Mouse (Mus musculus) left cerebral cortex, postnatal 36 days (tissue): ENCODE results near the gene Arhgap27. TPM values are rescaled to one million over a fixed set of nuclear protein-coding genes. Genes with fewer than 3 reads are reported as not detected.

Source experiments
- DNase-seq, 2 experiments: peaks; one replicate each; pipeline ENCODE4 v3.0.0; 2021 to 2022; ENCODE audit warnings: low spot score in 2 of 2, mixed read lengths in 1 of 2
- intact Hi-C: fragments of 180-260 bp; cut with DNase I; formaldehyde crosslinking; loops from one replicate; pipeline ENCODE4 v1.15.1; 2025
- total RNA-seq, 2 experiments: library from RNA; stranded (reverse); gene quantifications; 2 replicates each; pipeline ENCODE4 v1.2.3; 2021

Gene Arhgap27
- total RNA-seq, 2 experiments from 2014 or later, result 11.6 to 12.6 TPM

DNA sequence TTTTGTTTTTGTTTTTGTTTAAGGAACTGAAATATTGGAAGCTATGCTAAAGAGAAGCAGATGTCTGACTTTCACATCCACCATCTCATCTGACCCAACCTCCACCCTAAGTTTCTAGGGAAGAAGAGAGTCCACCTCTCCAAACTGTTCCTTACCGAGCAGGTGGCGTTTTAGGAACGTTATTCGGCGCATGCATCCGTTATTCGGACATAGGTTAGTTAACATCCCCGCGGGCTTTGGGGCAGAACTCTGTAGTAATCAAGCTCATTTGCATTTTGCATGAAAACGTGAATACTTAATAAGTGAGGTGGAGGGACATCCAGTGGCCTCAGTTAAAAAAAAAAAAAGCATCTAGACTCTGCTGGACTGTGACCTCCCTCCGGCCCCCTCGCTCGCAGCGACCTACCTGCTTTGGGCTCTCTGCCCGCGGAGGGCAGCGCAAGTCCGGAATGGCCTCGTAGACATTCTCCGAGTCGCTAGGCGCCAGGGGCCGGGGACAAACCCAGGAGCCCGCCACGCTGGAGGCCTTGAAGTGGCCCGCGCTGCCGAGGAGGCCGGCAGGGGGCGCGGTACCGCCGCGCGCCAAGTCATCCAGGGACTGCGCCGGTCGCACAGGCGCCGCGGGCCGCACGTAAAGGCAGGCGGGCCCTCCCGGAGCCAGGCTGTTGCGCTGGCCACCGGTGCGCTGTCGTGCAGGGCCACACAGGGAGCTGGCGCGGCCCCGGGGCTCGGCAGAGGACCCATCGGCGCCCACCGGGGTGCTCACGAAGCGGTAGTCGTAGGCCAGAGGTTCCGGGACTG is 3.5 kb downstream of the Arhgap27 start:
- peak; percentile 81 to 85 for DNase-seq
- intact Hi-C loops, result no loop called here

DNA sequence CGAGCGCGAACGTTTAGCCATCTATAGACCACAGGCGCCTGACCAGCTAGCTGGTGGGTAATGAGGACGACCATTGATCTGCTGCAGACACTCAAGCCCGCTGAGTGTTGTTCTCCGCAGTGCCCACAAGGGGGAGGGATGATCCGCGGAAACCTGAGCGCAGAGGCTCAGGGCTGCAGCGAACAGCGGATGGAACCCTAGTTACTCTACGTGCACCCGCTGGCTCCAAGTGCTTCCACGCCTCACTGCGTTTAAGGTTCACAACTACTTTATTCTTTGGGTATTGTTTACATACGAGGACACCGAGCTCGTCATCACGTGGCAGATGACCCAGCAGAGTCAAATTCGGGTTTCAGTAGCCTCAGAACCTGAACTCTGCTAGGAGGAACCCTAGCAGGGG is 4.4 kb downstream of the Arhgap27 start:
- DNase-seq, result peak; percentile 49 to 60
- intact Hi-C loops, result no loop called here

DNA sequence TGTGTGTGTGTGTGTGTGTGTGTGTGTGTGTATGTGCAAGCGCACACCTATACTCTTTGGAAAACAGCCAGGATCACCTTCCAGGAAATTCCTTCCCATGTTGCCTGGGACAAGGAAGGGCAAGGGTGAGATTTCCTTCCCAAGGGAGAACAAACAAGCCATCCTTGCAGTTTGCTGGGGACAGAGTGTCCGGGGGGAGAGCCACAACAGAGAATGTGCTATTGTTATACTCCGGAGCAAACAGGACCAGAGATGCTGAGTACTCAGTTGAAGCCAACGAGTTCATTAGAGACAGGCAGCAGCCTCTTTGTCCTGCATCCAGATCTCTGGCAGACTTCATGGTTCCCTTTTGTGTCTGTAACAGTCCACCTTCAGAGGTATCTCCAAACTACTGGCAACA is 5.2 kb downstream of the Arhgap27 start:
- no peak for DNase-seq
- intact Hi-C loops, result no loop called here

DNA sequence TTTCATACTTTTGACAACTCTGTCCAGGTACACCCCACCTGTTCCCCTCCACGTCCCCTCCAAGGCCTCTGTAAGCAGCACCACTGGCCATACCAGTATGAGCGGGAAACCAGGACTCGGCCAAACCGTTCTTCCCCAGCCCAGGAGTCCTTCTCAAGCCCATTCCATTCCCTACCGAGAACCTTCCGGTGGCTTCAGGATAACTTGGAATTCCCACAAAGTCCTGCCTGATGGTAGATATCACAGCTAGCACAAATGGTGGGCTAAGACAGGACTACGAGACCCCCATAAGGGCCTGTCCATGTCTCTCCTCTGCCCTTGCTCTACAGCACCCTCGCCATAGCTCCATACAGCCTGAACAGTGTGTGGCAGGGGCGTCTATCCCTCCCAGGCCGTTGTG is 5.8 kb downstream of the Arhgap27 start:
- intact Hi-C loops, result no loop called here
- no peak for DNase-seq

DNA sequence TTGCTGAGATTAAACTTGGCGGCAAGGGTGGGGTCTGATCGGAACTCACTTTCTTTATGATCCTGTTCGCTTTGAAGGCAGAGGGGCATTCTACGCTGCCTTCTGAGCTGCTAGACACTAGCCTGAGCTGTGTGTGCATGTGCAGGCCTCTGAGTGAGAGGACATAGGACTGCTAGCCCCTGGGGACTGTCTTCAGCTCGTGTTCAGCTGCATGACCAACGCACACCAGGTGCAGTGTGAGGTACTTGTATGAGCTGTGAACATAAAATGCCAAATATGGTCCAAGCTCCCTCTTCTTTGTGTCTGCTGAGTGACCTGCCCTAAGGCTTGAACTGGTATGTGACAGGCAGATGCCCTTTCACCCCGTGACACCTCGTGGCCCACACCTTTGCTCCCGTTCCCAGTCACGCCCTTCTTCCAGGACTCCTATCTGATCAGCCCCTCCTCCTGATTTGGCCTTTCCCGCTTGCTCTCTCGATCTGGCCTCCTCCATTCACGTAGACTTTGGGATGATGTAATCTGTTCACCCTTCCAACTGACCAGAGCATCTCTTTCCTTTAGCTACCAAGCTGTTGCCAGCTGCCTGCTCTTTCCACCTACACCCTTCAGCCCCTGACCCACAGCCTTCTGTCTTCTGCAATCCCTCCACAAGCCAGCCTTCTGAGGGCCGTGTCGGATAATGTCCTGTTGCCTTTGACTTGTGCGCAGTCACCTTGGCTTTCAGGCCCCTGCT is 6.4 kb downstream of the Arhgap27 start:
- intact Hi-C loops, result no loop called here

DNA sequence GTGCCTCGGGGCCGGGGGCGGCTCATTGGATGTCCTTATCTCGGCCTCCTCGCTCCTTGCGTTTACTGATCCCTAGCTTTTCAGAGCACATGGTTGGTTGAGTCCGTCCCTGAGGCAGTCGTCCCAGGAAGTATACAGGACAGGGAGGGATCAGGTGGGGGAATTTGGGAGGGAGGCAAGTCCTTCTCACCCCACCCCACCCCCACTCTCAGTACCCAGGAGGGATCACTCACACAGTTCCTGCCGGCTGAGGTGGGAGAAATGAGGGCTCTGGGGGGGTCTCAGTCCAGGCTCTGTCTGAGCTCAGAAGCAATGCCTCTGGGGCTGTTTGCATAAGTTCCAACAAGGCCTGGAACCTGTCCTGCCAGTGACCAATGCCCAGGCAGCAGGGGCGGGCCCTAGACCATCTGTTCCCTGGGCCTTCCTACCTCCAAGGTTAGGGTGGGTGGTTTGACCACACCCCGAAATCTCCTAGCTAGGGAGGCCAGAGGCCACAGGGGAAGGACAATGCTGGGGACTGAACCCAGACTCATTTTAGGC is 7.4 kb downstream of the Arhgap27 start:
- intact Hi-C loops, result no loop called here
- DNase-seq, result no peak

More for the DNA sequence above, 6.4 kb downstream of the Arhgap27 start:
- DNase-seq, result no peak

DNA sequence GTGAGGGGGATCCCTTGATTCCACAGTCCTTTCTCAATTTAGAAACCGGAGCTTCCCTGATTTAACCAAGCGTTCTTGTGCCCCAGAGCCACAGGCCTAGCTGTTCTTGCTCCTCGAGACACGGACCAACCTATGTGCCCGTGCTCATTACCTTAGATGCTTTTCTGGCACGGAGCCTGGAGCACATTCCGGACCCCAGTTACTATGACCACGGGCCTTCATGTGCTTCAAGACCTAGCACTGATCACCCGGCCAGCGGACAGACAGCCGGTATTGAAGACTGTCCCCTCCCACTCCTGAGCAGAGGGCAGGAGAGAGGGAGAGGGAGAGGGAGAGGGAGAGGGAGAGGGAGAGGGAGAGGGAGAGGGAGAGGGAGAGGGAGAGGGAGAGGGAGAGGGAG is 8.2 kb downstream of the Arhgap27 start:
- DNase-seq, result no peak
- intact Hi-C loops, result no loop called here

DNA sequence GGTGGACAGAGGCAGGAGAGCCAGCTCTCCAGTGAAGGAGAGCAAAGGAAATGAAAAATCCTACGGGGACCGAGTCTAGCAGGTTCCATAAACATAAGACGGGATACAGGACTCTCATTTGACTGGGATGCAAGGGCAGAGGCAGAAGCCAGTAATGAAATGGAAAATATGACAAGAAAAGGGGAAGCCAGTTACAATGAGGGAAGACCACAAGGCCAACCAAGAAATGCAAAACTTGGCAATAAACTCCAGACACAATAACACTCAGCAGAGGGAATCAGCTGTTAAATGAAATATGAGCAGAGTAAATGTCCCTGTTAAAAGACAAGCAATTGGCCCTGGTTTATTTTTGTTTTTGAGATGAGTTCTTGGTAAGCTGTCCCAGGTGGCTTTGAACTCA is 9.5 kb downstream of the Arhgap27 start:
- intact Hi-C loops, result no loop called here
- no peak for DNase-seq

DNA sequence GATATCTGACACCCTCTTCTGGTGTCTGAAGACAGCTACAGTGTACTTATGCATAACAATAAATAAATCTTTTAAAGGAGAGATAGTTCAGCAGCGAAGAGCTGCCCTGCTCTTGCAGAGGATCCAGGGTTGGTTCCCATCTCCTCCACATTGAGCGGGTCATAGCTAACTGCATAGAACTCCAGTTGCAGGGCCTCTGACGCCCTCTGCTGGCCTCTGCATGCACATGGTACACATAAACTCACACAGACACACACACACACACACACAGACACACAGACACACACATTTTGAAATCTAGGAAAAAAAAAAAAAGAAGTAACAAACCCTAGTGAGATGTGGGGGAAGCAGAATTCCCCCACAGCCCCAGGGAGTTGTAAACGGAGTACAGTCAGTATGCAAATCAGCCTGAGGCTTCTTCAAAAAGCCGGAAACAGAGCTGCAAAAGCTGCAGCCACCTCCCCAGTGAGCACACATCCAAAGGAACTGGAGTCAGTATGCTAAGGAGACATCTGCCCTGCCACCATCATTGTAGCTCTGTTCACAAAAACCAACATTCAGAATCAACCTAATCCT is 11.2 kb downstream of the Arhgap27 start:
- intact Hi-C loops, result no loop called here
- no peak for DNase-seq

DNA sequence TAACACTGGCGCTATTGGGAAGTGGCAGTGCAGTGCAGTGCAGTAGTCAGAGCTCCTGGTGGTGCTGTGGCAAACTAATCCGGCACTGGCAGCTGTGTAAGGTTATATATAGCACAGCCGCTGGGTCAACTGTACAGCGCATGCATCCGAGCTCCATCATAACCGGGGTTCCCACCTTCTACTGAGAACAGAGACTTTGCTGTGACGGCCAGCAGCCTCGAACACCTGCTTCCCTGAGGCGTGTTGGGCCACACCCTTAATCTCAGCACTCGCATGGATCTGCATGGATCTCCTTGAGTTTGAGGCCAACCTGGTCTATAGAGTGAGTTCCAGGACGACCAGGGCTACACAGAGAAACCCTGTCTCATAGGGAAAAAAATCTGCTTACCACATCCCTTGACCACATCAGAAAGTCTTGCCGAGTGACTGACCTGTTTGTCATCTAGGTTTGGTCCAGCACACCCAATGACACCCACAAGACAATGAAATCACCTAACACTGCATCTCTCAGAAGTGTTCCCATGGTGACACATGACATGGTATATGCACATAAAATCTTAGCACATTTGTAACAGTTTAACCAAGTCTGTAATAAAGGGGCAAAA is 12.7 kb downstream of the Arhgap27 start:
- DNase-seq, result no peak

DNA sequence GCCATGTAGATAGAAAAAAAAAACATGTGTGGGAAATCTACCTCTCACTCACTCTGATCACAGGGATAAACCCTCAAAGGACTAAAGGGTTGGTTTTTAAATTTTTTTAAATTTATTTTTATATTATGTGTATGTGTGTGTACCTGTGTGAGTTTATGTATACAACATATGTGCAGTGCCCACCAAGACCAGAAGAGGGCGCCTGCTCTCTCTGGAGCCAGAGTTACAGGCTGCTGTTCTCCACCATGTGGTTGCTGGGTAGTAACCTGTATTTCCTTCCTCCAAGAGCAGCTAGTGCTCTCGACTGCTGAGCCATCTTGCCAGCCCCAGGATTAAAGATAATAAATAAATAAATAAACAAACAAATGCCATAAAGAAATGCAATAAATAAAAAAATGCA is 13.8 kb downstream of the Arhgap27 start:
- intact Hi-C loops, result no loop called here
- DNase-seq, result no peak

More for the DNA sequence above, 12.7 kb downstream of the Arhgap27 start:
- intact Hi-C loops, result no loop called here

DNA sequence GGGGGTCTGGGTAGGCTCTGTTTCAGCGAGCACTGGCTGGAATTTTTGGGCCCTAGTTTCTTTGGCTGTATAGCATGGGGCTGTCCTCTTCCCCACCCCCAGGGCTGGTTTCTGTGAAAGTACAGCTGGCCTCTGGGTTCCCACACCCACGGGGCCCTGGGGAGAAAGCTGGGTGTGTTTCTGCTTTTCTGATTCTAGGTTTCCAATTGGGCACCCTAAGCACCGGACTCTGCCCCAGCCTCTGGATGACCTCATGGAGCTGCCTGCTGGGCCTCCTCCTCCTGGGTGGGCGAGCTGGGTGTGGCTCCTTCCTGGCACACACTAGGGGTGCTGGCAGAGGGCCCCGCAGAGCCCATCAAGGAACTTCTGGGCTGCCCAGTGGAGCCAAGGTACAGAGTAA is 16.8 kb downstream of the Arhgap27 start:
- intact Hi-C loops, result no loop called here

DNA sequence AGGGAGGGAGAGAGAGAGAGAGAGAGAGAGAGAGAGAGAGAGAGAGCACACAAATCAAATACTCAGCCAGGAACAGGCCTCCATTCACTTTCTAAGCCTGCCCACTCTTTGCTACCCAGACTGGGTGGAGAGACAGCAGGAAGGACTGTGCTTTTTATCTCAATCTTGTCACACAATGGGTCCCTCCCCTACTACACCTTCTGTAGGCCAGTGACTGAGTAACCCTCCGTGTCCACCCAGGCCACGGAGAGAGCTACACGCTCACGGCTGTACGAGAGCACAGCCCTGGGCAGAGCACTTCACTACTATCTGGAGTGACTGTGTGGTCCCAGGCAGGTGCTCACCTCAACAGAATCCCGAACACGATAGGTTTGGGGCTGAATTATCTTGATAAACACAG is 17.3 kb downstream of the Arhgap27 start:
- intact Hi-C loops, result no loop called here
- DNase-seq, result no peak

More for the DNA sequence above, 16.8 kb downstream of the Arhgap27 start:
- DNase-seq, result no peak

DNA sequence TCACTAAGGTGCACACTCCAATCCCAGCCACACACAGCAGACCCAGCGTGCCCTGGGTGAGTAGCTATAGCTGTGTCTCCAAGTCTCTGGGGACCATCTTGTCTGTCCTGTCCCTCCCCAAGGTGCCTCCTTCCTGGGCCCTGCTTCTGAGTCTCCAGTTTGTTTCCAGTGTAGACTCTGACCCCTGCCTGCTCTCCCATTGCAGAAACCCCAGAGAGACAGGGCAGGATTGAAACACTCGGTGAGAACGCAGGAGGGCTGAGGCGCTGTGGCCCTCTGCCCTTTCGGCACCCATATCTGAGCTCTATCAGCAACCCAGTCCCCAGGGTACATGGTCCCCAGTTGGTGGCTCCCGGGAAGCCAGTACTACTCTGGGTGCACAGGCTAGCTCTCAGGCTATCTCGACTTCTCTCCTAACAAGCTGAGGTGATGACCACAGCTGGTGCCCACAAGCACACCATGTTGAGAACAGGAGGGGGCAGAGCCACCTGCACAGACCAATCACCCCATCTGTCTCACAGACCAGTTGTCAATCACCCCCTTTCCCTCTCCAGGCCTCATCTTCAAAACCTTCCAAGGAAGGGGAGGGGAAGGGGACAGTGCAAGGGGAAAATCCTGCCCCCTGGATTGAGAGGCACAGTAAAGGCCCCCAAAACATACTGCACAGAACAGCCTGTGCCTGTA is 17.9 kb downstream of the Arhgap27 start:
- intact Hi-C loops, result no loop called here
- no peak for DNase-seq

DNA sequence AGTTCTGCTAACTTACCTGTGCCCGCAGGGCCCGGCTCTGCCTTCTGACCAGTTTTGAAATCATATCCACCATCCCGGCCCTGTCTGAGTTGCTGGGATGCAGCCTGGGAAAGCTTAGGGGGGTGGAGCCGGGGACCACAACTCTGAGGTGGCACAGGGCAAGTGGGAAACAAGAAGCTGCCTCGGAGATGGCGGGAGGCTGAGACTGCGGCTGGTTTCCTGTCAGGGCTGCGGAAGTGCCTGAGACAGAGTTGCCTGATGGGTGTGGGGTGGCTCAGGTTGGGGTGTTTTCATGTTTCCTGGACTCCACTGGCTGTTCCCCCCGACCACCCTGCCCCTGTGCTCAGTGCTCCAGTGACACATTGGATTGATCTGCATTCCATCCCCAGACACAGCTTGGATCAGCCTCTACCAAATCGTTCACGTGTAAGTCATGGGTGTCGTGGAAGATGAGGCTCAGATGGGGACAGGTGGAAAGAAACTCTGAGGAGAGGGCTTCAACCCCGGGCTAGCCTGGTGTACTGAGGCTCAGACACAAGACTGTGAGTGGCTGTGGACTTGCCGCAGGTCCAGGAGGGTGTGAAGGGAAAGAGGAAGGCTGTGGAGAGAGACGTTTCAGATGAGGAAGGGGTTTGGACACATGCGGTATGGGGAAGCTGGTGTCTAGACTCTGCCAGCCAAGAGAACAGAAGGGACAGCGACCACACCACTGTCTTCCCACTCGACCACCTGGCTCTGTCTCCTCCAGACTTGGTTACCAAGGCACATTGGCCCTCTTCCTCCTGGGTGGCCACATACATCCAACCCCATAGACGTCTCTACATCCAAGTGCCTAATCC is 18.8 kb downstream of the Arhgap27 start:
- intact Hi-C loops, result no loop called here
- DNase-seq, result no peak

DNA sequence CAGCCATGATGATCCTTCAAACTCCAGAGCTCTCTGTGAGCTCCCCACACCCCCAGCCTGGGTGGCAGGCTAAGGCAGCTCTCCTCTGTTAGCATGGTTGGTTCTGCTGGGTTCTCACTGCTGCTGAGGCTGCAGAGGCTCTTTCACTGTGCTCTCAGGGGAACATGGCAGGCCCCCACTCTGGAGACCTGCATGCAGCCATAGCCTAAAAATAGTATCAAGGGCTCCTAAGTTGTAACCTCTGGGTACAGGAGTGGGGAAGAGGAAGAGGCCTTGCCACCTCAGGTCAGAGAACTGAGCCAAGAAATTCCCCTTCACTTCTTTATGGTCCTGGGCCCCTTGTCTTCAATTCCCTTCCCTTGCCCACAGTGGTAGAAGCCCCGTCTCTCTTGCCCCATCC is 19.6 kb downstream of the Arhgap27 start:
- intact Hi-C loops, result no loop called here
- DNase-seq, result no peak

DNA sequence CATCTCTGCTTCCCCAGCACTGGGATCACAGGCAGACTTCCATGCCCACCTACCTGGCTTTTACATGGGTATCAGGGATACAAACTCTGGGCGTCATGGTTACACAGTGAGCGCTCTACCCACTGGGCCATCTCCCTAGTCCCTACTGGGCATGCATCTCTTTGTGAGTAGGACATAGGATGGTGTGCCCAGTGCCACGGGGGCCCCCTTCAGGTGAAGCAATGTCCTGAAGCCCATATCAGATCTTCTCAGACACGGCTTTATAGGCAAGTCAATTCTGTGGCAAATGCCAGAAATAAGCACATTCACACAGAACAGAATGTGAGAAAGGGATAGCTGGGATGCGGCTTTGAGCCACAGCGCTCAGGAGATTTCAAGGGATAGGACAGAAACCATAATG is 20.4 kb downstream of the Arhgap27 start:
- intact Hi-C loops, result no loop called here
- DNase-seq, result no peak

DNA sequence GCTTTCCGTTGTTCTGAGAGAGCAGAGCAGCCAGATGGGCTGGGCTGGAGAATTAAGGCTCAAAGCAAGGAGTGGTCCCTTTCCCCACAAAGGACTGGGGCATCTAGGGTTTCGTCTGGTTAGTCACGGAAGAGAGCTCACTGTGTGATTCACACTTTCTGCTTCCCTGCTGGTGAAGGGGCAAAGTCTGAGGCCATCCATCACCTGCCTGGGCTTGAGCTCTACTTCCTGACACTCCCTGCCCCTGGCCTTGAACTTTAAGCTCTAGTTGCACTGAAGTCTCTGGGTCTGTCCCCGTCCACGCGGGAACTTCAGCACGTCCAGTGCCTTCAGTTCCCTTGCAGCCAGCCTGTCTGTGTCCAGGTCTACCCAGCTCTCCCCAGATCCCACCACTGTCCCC is 22.8 kb downstream of the Arhgap27 start:
- intact Hi-C loops, result no loop called here
- DNase-seq, result no peak

DNA sequence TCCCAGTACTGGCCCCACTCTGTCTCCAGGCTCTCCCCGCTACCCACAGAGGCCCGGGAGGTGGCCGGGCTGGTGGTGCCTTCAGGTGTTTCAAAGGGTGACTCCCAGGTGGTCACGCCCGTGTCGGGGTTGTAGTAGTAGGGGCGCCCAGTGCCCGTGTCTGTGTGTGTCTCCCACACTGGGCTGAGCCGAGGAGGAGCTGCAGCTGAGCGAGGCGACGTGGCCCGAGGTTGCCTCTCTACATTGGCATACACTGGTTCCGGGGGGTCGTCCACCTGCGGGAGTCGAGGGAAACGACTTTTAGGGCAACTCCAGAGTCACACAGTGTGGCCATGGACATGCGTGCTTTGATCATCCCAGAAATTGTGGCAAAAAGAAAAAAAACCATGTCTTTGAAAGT is 23.4 kb downstream of the Arhgap27 start:
- no peak for DNase-seq
- intact Hi-C loops, result no loop called here
